8 mouse cellular contexts compared by ENCODE assay signal in genomic region chrX:101332375-101333211, GRCm38 (mm10). TPM values are rescaled to one million over a fixed set of nuclear protein-coding genes. Genes with fewer than 3 reads are reported as not detected.
DNase-seq lines count a peak whose midpoint lies in the region; ATAC-seq and TF ChIP-seq lines count a peak whose summit lies in the region.

No protein-coding gene starts in this region.

- TF ChIP-seq POLR2A in ES-Bruce4 (IDR thresholded peaks at IDR 0.05; ENCODE audit: insufficient read depth, low read length): no peak

- no peak for TF ChIP-seq CTCF in ES-Bruce4 (IDR thresholded peaks at IDR 0.05; ENCODE audit: low read depth, low read length)
- TF ChIP-seq CTCF in liver, postnatal 0 days (IDR thresholded peaks at IDR 0.05; ENCODE audit: low read depth): no peak

- TF ChIP-seq EP300 in ES-Bruce4 (IDR thresholded peaks at IDR 0.05; ENCODE audit: insufficient read depth, low read depth, low read length): no peak
- TF ChIP-seq EP300 in liver, postnatal 0 days (IDR thresholded peaks at IDR 0.05; ENCODE audit: low read depth): peak; percentile 45; the same call in 1 of the 2 replicates

- H3K9ac ChIP-seq in ES-Bruce4 (ENCODE audit: low read depth, poor library complexity, severe bottlenecking): peak overlapping the region; percentile 94
- peak overlapping the region; percentile 60 for H3K9ac ChIP-seq in forebrain, embryonic 13.5 days
- peak overlapping the region; percentile 58 for H3K9ac ChIP-seq in liver, postnatal 0 days (replicated peaks)
- peak overlapping the region; percentile 39; the same call in 1 of the 2 replicates for H3K9ac ChIP-seq in neural tube, embryonic 14.5 days (replicated peaks; ENCODE audit: low read depth, low read length)

- H3K27me3 ChIP-seq in ES-Bruce4 (ENCODE audit: control insufficient read depth, insufficient read depth, low read length, poor library complexity, severe bottlenecking): no peaks in the 10 kb centered on the region
- no peaks in the 10 kb centered on the region for H3K27me3 ChIP-seq in forebrain, embryonic 13.5 days
- H3K27me3 ChIP-seq in liver, postnatal 0 days (ENCODE audit: insufficient read depth, low read length): no peaks in the 10 kb centered on the region
- H3K27me3 ChIP-seq in neural tube, embryonic 14.5 days (ENCODE audit: control insufficient read depth, insufficient read depth, low read length): no peaks in the 10 kb centered on the region

- H3K27ac ChIP-seq in ES-Bruce4 (ENCODE audit: insufficient read depth, low read length): peak overlapping the region; percentile 90
- H3K27ac ChIP-seq in forebrain, embryonic 13.5 days: peak overlapping the region; percentile 88
- H3K27ac ChIP-seq in liver, postnatal 0 days (ENCODE audit: low read depth): peak overlapping the region; percentile 92
- H3K27ac ChIP-seq in neural tube, embryonic 14.5 days (ENCODE audit: low read depth, low read length): peak overlapping the region; percentile 91

- ATAC-seq in cerebellum, adult (ENCODE audit: insufficient number of reproducible peaks, low FRiP score, low TSS enrichment): peak; percentile 99
- ATAC-seq in forebrain, embryonic 13.5 days: peak; percentile 97
- ATAC-seq in liver, postnatal 0 days: peak; percentile 96
- peak; percentile 96 for ATAC-seq in neural tube, embryonic 14.5 days (ENCODE audit: low read depth)

- intact Hi-C loops in heart, postnatal 10 days (cut with DNase I): loop anchor here (2.0 to 10.0 kb wide), 2 partner anchors 110 to 558 kb away; partner anchors contain the start of gene Snx12

- no peaks in the 10 kb centered on the region for H3K36me3 ChIP-seq in ES-Bruce4 (ENCODE audit: control insufficient read depth, insufficient read depth, low read length, poor library complexity, severe bottlenecking)
- no peaks in the 10 kb centered on the region for H3K36me3 ChIP-seq in forebrain, embryonic 13.5 days (ENCODE audit: poor library complexity, severe bottlenecking)
- no peaks in the 10 kb centered on the region for H3K36me3 ChIP-seq in liver, postnatal 0 days (replicated peaks; ENCODE audit: insufficient read depth, low read length)
- no peaks in the 10 kb centered on the region for H3K36me3 ChIP-seq in neural tube, embryonic 14.5 days (ENCODE audit: control insufficient read depth, insufficient read depth, low read length)

- DNase-seq in heart, postnatal 10 days: peak; percentile 88 to 92
- peak; percentile 80 for DNase-seq in large intestine, adult 2 months (ENCODE audit: low read depth, low spot score)
- DNase-seq in liver, postnatal 0 days: peak; percentile 87
- DNase-seq in testis, postnatal 10 days (ENCODE audit: low spot score): peak; percentile 83

- 13% methylated on average over 32 of the region's 49 CpGs for WGBS in forebrain, embryonic 13.5 days
- 12% methylated on average over 45 of the region's 49 CpGs for WGBS in large intestine, adult 2 months
- WGBS in liver, postnatal 0 days (ENCODE audit: insufficient replicate concordance): 16% methylated on average over 37 of the region's 49 CpGs
- 15% methylated on average over 28 of the region's 49 CpGs for WGBS in neural tube, embryonic 14.5 days

- H3K4me3 ChIP-seq in ES-Bruce4 (ENCODE audit: low read depth, low read length): peak overlapping the region; percentile 82
- peak overlapping the region; percentile 37 for H3K4me3 ChIP-seq in forebrain, embryonic 13.5 days
- peak overlapping the region; percentile 48 for H3K4me3 ChIP-seq in liver, postnatal 0 days (ENCODE audit: low read depth, low read length)
- peak overlapping the region; percentile 24 for H3K4me3 ChIP-seq in neural tube, embryonic 14.5 days (ENCODE audit: low read depth, low read length)

- peak overlapping the region; percentile 56 for H3K4me2 ChIP-seq in forebrain, embryonic 13.5 days
- H3K4me2 ChIP-seq in liver, postnatal 0 days (ENCODE audit: low read depth, low read length): peak overlapping the region; percentile 71
- peak overlapping the region; percentile 38 for H3K4me2 ChIP-seq in neural tube, embryonic 14.5 days (ENCODE audit: low read depth, low read length)

- no peaks in the 10 kb centered on the region for H3K4me1 ChIP-seq in ES-Bruce4 (ENCODE audit: control insufficient read depth, insufficient read depth, low read length)
- peaks cover 4% of the 10 kb centered on the region for H3K4me1 ChIP-seq in forebrain, embryonic 13.5 days
- peaks cover 5% of the 10 kb centered on the region; the same call in 1 of the 2 replicates for H3K4me1 ChIP-seq in liver, postnatal 0 days (ENCODE audit: insufficient read depth)
- no peaks in the 10 kb centered on the region for H3K4me1 ChIP-seq in neural tube, embryonic 14.5 days (ENCODE audit: control insufficient read depth, insufficient read depth, low read length)

- no peaks in the 10 kb centered on the region; the same call in 1 of the 2 replicates for H3K9me3 ChIP-seq in ES-Bruce4 (replicated peaks; ENCODE audit: control insufficient read depth, insufficient read depth, low read length, poor library complexity, severe bottlenecking)
- H3K9me3 ChIP-seq in forebrain, embryonic 13.5 days (replicated peaks): no peaks in the 10 kb centered on the region
- no peaks in the 10 kb centered on the region for H3K9me3 ChIP-seq in liver, postnatal 0 days (ENCODE audit: low read length)
- H3K9me3 ChIP-seq in neural tube, embryonic 14.5 days (ENCODE audit: control insufficient read depth, low read length): no peaks in the 10 kb centered on the region

RNA-seq across cellular contexts. Expression of gene Nlgn3, which starts 33.6 kb away (rescaled TPM):
- polyA plus RNA-seq in ES-Bruce4 (2011; ENCODE audit: insufficient read depth, insufficient read length, low read depth, missing spikeins): 0.58 and 0.70 TPM in 2 replicates
- 33.8 and 43.0 TPM in 2 replicates for polyA plus RNA-seq in forebrain, embryonic 13.5 days (2015; fragmentation: Nextera tagmentation; extraction: Ambion mirVana)
- under 1 TPM; 0.77 to 0.86 TPM for total RNA-seq in heart, postnatal 10 days (2021)
- 0.10 and 0.26 TPM in 2 replicates for polyA plus RNA-seq in large intestine, adult 2 months (2012; rRNA removed)
- polyA plus RNA-seq in liver, postnatal 0 days (2015; fragmentation: Nextera tagmentation; extraction: Ambion mirVana): 0.05 and 0.06 TPM in 2 replicates
- polyA plus RNA-seq in neural tube, embryonic 14.5 days (2014; fragmentation: Nextera tagmentation; extraction: Ambion mirVana): 91.8 and 121 TPM in 2 replicates

RNA-seq across cellular contexts. Expression of gene Gjb1, which starts 43.6 kb away (rescaled TPM):
- polyA plus RNA-seq in ES-Bruce4 (2011; ENCODE audit: insufficient read depth, insufficient read length, low read depth, missing spikeins): 2.0 and 2.1 TPM in 2 replicates
- 0.23 and 0.25 TPM in 2 replicates for polyA plus RNA-seq in forebrain, embryonic 13.5 days (2015; fragmentation: Nextera tagmentation; extraction: Ambion mirVana)
- not detected for total RNA-seq in heart, postnatal 10 days (2021)
- 88.4 and 102 TPM in 2 replicates for polyA plus RNA-seq in large intestine, adult 2 months (2012; rRNA removed)
- polyA plus RNA-seq in liver, postnatal 0 days (2015; fragmentation: Nextera tagmentation; extraction: Ambion mirVana): 420 and 460 TPM in 2 replicates
- 1.3 TPM in 2 replicates for polyA plus RNA-seq in neural tube, embryonic 14.5 days (2014; fragmentation: Nextera tagmentation; extraction: Ambion mirVana)

RNA-seq across cellular contexts. Expression of gene Med12, which starts 58.8 kb away (rescaled TPM):
- 38.6 and 41.7 TPM in 2 replicates for polyA plus RNA-seq in ES-Bruce4 (2011; ENCODE audit: insufficient read depth, insufficient read length, low read depth, missing spikeins)
- 31.3 and 31.7 TPM in 2 replicates for polyA plus RNA-seq in forebrain, embryonic 13.5 days (2015; fragmentation: Nextera tagmentation; extraction: Ambion mirVana)
- total RNA-seq in heart, postnatal 10 days (2021): 10 to 100 TPM; 26.8 to 29.4 TPM
- 56.7 and 77.4 TPM in 2 replicates for polyA plus RNA-seq in large intestine, adult 2 months (2012; rRNA removed)
- 10.2 and 14.3 TPM in 2 replicates for polyA plus RNA-seq in liver, postnatal 0 days (2015; fragmentation: Nextera tagmentation; extraction: Ambion mirVana)
- 32.0 and 34.2 TPM in 2 replicates for polyA plus RNA-seq in neural tube, embryonic 14.5 days (2014; fragmentation: Nextera tagmentation; extraction: Ambion mirVana)

Comparison
In these comparisons a context has a peak if more than half of its experiments do, and no peak if none do; other contexts are left out.
1. Peak in every context shown above with its lines: DNase-seq, ATAC-seq, H3K4me3 ChIP-seq and H3K27ac ChIP-seq.
2. H3K4me3 ChIP-seq: peak in every context shown above with its lines; median percentile 82 in ES-Bruce4; 48 in liver, postnatal 0 days; 37 in forebrain, embryonic 13.5 days; 24 in neural tube, embryonic 14.5 days.
3. H3K9ac ChIP-seq: peak in every context shown above with its lines; median percentile 94 in ES-Bruce4; 60 in forebrain, embryonic 13.5 days; 58 in liver, postnatal 0 days; 39 in neural tube, embryonic 14.5 days.
4. RNA of gene Nlgn3, which starts 33.6 kb away (polyA plus RNA-seq): 91.8 to 121 TPM in neural tube, embryonic 14.5 days and 33.8 to 43.0 TPM in forebrain, embryonic 13.5 days; 0.58 to 0.70 TPM in ES-Bruce4, 0.10 to 0.26 TPM in large intestine, adult 2 months and 0.05 to 0.06 TPM in liver, postnatal 0 days; every median in the first group is over 10 times any median in the second.
5. RNA of gene Gjb1, which starts 43.6 kb away (polyA plus RNA-seq): 420 to 460 TPM in liver, postnatal 0 days and 88.4 to 102 TPM in large intestine, adult 2 months; 2.0 to 2.1 TPM in ES-Bruce4, 1.3 TPM in neural tube, embryonic 14.5 days and 0.23 to 0.25 TPM in forebrain, embryonic 13.5 days; every median in the first group is over 10 times any median in the second.